Mouse (Mus musculus): ENCODE data around the gene Tspoap1. TPM values are rescaled to one million over a fixed set of nuclear protein-coding genes. Genes with fewer than 3 reads are reported as not detected.
A peak's percentile ranks its signal among the peaks of the same experiment; 100 is the strongest.

Tspoap1 gene
- polyA plus RNA-seq, 1 experiment from 2014 or later, result 0.26 TPM

GRCm38 (mm10) chr11:87734346-87734745 is 26.0 kb upstream of the Tspoap1 start:
- Histone ChIP-seq H3K4me1 (ENCODE audit: control insufficient read depth in 2 of 2, insufficient read depth in 2 of 2, low read length in 2 of 2) (peaks cover 7 to 14% of the 10 kb centered on the region in 2 experiments), H3K9ac (ENCODE audit: low read length) (peak overlapping the region; percentile 49; the same call in 1 of the 2 replicates), H3K27ac (replicated peaks in 1 of 2; ENCODE audit: control insufficient read depth in 1 of 2, insufficient read depth in 1 of 2, low read depth in 2 of 2, low read length in 2 of 2) (no peak overlapping the region), H3K36me3 (ENCODE audit: control insufficient read depth, insufficient read depth, low read length) (peaks cover 2% of the 10 kb centered on the region), H3K4me2 (ENCODE audit: low read length) (peak overlapping the region; percentile 48), H3K4me3 (ENCODE audit: control insufficient read depth in 1 of 2, insufficient read depth in 1 of 2, low read depth in 1 of 2, low read length in 2 of 2) (peak overlapping the region; percentile 10 to 26; a peak in 2 of 4 replicates), H3K9me3 (ENCODE audit: control insufficient read depth, low read length) (no peaks in the 10 kb centered on the region), H3K27me3 (ENCODE audit: control insufficient read depth, insufficient read depth, low read length) (no peaks in the 10 kb centered on the region)
- 47% methylated on average over 5 of the region's 5 CpGs for WGBS
- ATAC-seq (ENCODE audit: insufficient number of reproducible peaks, insufficient read depth, low FRiP score, low read depth), result no peak

DNA sequence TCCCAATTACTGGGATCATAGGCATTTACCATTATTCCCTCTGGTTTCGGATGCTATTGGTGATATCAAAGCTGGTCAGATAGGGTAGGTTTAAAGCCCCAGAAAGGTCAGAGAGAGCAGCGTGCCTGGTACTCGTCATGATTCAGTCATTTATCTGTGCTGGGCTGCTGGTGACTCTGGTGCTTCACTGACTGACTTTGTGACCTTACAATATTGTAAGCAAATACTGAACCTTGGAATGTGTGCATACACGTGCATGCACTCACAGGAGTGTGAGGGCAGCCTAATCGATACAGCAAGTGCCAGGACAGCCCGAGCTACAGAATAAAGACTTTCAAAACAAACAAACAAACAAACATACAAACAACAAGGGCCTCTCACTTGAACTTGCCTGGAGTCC is 24.6 kb upstream of the Tspoap1 start:
- peaks cover 7 to 14% of the 10 kb centered on the region in 2 experiments for H3K4me1 ChIP-seq (ENCODE audit: control insufficient read depth in 2 of 2, insufficient read depth in 2 of 2, low read length in 2 of 2)
- H3K36me3 ChIP-seq (ENCODE audit: control insufficient read depth, insufficient read depth, low read length), result peaks cover 16% of the 10 kb centered on the region
- H3K9ac ChIP-seq (ENCODE audit: low read length), result no peak overlapping the region
- no peaks in the 10 kb centered on the region for H3K9me3 ChIP-seq (ENCODE audit: control insufficient read depth, low read length)
- H3K4me3 ChIP-seq (ENCODE audit: control insufficient read depth in 1 of 2, insufficient read depth in 1 of 2, low read depth in 1 of 2, low read length in 2 of 2), result no peak overlapping the region
- H3K27ac ChIP-seq (replicated peaks in 1 of 2; ENCODE audit: control insufficient read depth in 1 of 2, insufficient read depth in 1 of 2, low read depth in 2 of 2, low read length in 2 of 2), result peak overlapping the region in 1 of 2 experiments; percentile 70; a peak in 1 of 4 replicates
- H3K27me3 ChIP-seq (ENCODE audit: control insufficient read depth, insufficient read depth, low read length), result no peaks in the 10 kb centered on the region
- no peak for ATAC-seq (ENCODE audit: insufficient number of reproducible peaks, insufficient read depth, low FRiP score, low read depth)
- WGBS, result 62% methylated on average over 6 of the region's 6 CpGs
- H3K4me2 ChIP-seq (ENCODE audit: low read length), result peak overlapping the region; percentile 98; the same call in 1 of the 2 replicates

- Histone ChIP-seq H3K27me3 (ENCODE audit: control insufficient read depth, insufficient read depth, low read length) (no peaks in the 10 kb centered on the region), H3K27ac (replicated peaks in 1 of 2; ENCODE audit: control insufficient read depth in 1 of 2, insufficient read depth in 1 of 2, low read depth in 2 of 2, low read length in 2 of 2) (peak overlapping the region; percentile 70 to 87), H3K4me1 (ENCODE audit: control insufficient read depth in 2 of 2, insufficient read depth in 2 of 2, low read length in 2 of 2) (peaks cover 7 to 14% of the 10 kb centered on the region in 2 experiments), H3K9me3 (ENCODE audit: control insufficient read depth, low read length) (no peaks in the 10 kb centered on the region), H3K4me3 (ENCODE audit: control insufficient read depth in 1 of 2, insufficient read depth in 1 of 2, low read depth in 1 of 2, low read length in 2 of 2) (peak overlapping the region; percentile 85 to 89), H3K36me3 (ENCODE audit: control insufficient read depth, insufficient read depth, low read length) (peaks cover 26% of the 10 kb centered on the region), H3K4me2 (ENCODE audit: low read length) (peak overlapping the region; percentile 98), H3K9ac (ENCODE audit: low read length) (peak overlapping the region; percentile 70)
- 2% methylated on average over 31 of the region's 31 CpGs for WGBS
- peak; percentile 52; the same call in 1 of the 2 replicates for ATAC-seq (ENCODE audit: insufficient number of reproducible peaks, insufficient read depth, low FRiP score, low read depth)
These were observed 23.6 kb upstream of the Tspoap1 start for GRCm38 (mm10) chr11:87736647-87737134.

DNA sequence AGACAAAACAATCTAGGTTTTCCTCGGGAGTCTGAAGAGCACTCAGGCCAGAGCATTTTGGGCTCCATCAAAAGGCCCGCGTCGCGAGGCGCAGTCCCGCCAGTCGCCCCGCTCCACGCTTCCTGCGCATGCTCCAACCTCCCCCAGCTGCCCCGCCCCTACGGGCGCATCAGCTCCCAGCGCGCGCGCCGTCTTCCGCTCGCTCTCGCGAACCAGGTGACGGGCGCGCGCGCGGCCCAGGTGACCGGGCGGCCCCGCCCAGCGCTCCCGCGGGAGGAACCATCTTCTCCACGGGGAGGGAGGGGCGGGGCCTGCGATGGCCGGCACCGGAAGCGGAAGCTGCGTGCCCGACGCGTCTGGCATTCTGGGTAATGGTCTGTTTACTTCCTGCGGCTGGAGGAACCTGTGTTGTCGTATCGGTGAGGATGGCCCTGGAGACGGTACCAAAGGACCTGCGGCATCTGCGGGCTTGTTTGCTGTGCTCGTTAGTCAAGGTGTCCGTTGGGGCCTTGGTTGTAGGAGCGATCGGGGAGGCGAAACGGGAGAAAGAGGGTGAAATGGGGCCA is 23.1 kb upstream of the Tspoap1 start, which contains the start of gene Supt4a:
Gene Supt4a, plus strand, starts transcription at position 378 of the 566 bp plus-strand sequence.
- peak; percentile 89 for ATAC-seq (ENCODE audit: insufficient number of reproducible peaks, insufficient read depth, low FRiP score, low read depth)
- Histone ChIP-seq H3K4me3 (ENCODE audit: control insufficient read depth in 1 of 2, insufficient read depth in 1 of 2, low read depth in 1 of 2, low read length in 2 of 2) (peak within 1 kb of the TSS; percentile 85 to 89), H3K36me3 (ENCODE audit: control insufficient read depth, insufficient read depth, low read length) (peaks cover 32% of the 10 kb centered on the region), H3K27me3 (ENCODE audit: control insufficient read depth, insufficient read depth, low read length) (no peaks in the 10 kb centered on the region), H3K4me1 (ENCODE audit: control insufficient read depth in 2 of 2, insufficient read depth in 2 of 2, low read length in 2 of 2) (peaks cover 7 to 14% of the 10 kb centered on the region in 2 experiments), H3K27ac (replicated peaks in 1 of 2; ENCODE audit: control insufficient read depth in 1 of 2, insufficient read depth in 1 of 2, low read depth in 2 of 2, low read length in 2 of 2) (peak within 1 kb of the TSS; percentile 70 to 87), H3K9ac (ENCODE audit: low read length) (peak within 1 kb of the TSS; percentile 87), H3K4me2 (ENCODE audit: low read length) (peak within 1 kb of the TSS; percentile 98), H3K9me3 (ENCODE audit: control insufficient read depth, low read length) (no peaks in the 10 kb centered on the region)
- WGBS, result under 1% methylated on average over 57 of the region's 57 CpGs

GRCm38 (mm10) chr11:87743691-87744090 is 16.6 kb upstream of the Tspoap1 start:
- Histone ChIP-seq H3K9ac (ENCODE audit: low read length) (no peak overlapping the region), H3K27me3 (ENCODE audit: control insufficient read depth, insufficient read depth, low read length) (no peaks in the 10 kb centered on the region), H3K27ac (replicated peaks in 1 of 2; ENCODE audit: control insufficient read depth in 1 of 2, insufficient read depth in 1 of 2, low read depth in 2 of 2, low read length in 2 of 2) (no peak overlapping the region), H3K9me3 (ENCODE audit: control insufficient read depth, low read length) (no peaks in the 10 kb centered on the region), H3K36me3 (ENCODE audit: control insufficient read depth, insufficient read depth, low read length) (peaks cover 62% of the 10 kb centered on the region), H3K4me1 (ENCODE audit: control insufficient read depth in 2 of 2, insufficient read depth in 2 of 2, low read length in 2 of 2) (no peaks in the 10 kb centered on the region), H3K4me3 (ENCODE audit: control insufficient read depth in 1 of 2, insufficient read depth in 1 of 2, low read depth in 1 of 2, low read length in 2 of 2) (no peak overlapping the region), H3K4me2 (ENCODE audit: low read length) (no peak overlapping the region)
- ATAC-seq (ENCODE audit: insufficient number of reproducible peaks, insufficient read depth, low FRiP score, low read depth), result no peak
- WGBS, result 93% methylated on average over 3 of the region's 3 CpGs

DNA sequence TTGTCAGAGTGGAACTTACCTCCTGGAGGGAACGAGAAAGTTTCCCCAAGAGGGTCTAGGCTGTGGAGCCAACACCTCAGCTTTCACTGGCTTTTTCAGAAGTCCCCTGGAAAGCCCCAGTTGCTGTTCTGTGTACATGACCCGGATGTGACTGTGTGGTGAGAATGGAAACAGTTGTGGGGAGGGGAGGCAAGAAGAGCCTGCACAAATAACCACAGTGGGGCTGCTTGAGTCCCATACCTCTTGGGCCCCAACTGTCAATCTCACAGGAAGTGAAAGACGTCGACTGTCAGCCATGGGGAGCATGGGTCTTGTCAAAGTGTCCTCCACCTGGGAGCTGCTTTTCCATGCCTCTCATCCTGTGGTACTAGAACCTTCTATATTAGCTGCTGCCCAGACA is 15.4 kb upstream of the Tspoap1 start:
- no peak overlapping the region for H3K9ac ChIP-seq (ENCODE audit: low read length)
- H3K4me2 ChIP-seq (ENCODE audit: low read length), result no peak overlapping the region
- no peak overlapping the region for H3K4me3 ChIP-seq (ENCODE audit: control insufficient read depth in 1 of 2, insufficient read depth in 1 of 2, low read depth in 1 of 2, low read length in 2 of 2)
- no peaks in the 10 kb centered on the region for H3K27me3 ChIP-seq (ENCODE audit: control insufficient read depth, insufficient read depth, low read length)
- H3K9me3 ChIP-seq (ENCODE audit: control insufficient read depth, low read length), result no peaks in the 10 kb centered on the region
- ATAC-seq (ENCODE audit: insufficient number of reproducible peaks, insufficient read depth, low FRiP score, low read depth), result no peak
- H3K36me3 ChIP-seq (ENCODE audit: control insufficient read depth, insufficient read depth, low read length), result peaks cover 53% of the 10 kb centered on the region
- no peaks in the 10 kb centered on the region for H3K4me1 ChIP-seq (ENCODE audit: control insufficient read depth in 2 of 2, insufficient read depth in 2 of 2, low read length in 2 of 2)
- H3K27ac ChIP-seq (replicated peaks in 1 of 2; ENCODE audit: control insufficient read depth in 1 of 2, insufficient read depth in 1 of 2, low read depth in 2 of 2, low read length in 2 of 2), result no peak overlapping the region
- 69% methylated on average over 4 of the region's 4 CpGs for WGBS

DNA sequence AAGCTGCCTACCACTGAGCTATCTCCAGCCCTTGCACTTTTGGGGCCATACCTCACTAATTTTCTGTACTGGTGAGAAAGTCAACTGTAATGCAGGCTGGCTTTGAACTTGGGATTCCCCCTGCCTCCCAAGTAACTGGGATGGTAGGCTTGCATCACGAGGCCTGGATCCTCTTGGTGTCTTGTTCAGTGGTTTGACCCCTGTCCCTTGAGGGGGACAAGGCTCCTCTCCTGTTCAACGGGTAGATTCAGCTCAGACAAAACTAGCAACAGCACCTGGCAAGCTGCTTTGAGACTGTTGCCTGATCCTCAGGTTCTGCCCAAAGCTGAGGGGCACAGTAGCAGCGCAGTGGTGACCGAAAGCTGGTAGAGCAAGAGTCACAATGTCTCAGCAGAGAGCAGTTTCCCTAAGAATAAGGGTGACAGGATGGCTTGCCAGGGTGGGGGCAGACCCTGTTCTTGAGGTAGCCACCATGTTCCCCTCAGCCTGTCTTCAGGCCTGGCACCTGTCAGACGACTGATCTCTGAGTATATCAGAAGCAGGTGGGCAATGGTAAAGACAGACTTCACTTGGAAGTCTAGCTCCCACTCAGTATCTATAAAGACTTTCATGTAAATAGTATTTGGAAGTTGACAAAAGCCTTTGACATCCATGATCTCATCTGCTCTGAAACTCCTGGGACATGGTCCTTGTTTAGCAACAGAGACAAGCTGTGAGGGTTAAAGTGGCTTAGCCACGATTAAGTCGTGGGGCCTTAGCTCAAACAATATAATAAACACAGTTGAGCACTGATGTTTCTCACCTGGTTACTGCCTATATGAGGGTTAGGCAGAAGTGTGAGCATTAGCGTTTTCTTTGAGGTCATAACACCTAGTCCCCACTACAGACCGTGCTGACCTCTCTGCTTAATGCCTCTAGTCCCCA is 14.4 kb upstream of the Tspoap1 start:
- Histone ChIP-seq H3K4me3 (ENCODE audit: control insufficient read depth in 1 of 2, insufficient read depth in 1 of 2, low read depth in 1 of 2, low read length in 2 of 2) (no peak overlapping the region), H3K9ac (ENCODE audit: low read length) (no peak overlapping the region), H3K27ac (replicated peaks in 1 of 2; ENCODE audit: control insufficient read depth in 1 of 2, insufficient read depth in 1 of 2, low read depth in 2 of 2, low read length in 2 of 2) (no peak overlapping the region), H3K9me3 (ENCODE audit: control insufficient read depth, low read length) (no peaks in the 10 kb centered on the region), H3K27me3 (ENCODE audit: control insufficient read depth, insufficient read depth, low read length) (no peaks in the 10 kb centered on the region), H3K4me1 (ENCODE audit: control insufficient read depth in 2 of 2, insufficient read depth in 2 of 2, low read length in 2 of 2) (no peaks in the 10 kb centered on the region), H3K36me3 (ENCODE audit: control insufficient read depth, insufficient read depth, low read length) (peaks cover 44% of the 10 kb centered on the region), H3K4me2 (ENCODE audit: low read length) (no peak overlapping the region)
- no peak for ATAC-seq (ENCODE audit: insufficient number of reproducible peaks, insufficient read depth, low FRiP score, low read depth)
- 70% methylated on average over 9 of the region's 9 CpGs for WGBS
